Comparison of ENCODE assay signal across 36 mouse cellular contexts in genomic region chrX:100517626-100518025, GRCm38 (mm10). TPM values are rescaled to one million over a fixed set of nuclear protein-coding genes. Genes with fewer than 3 reads are reported as not detected.
DNase-seq lines count a peak whose midpoint lies in the region; ATAC-seq and TF ChIP-seq lines count a peak whose summit lies in the region.
"Had no signal": no experiment of that assay in that cellular context is flagged by ENCODE, and none has a peak within 500 bp of the region (broad histone marks: within the 10 kb centered on the region; RNA-seq: fewer than 3 reads in every experiment).

No protein-coding gene starts in this region.

- intact Hi-C loops in left cerebral cortex, postnatal 4 days (cut with DNase I) = no loop called here
- intact Hi-C loops in left cerebral cortex, adult 2 months (cut with DNase I) = loop anchor here (1.0 to 10.0 kb wide), 3 partner anchors 80 to 607 kb away; no protein-coding TSS in a partner anchor

- no peak overlapping the region for H3K4me2 ChIP-seq in forebrain, embryonic 13.5 days
- H3K4me2 ChIP-seq: heart, embryonic 13.5 days; liver, embryonic 13.5 days; midbrain, embryonic 12.5 days; neural tube, embryonic 12.5 days had no signal

- no peaks in the 10 kb centered on the region for H3K9me3 ChIP-seq in forebrain, embryonic 13.5 days (replicated peaks)
- H3K9me3 ChIP-seq: heart, embryonic 13.5 days; liver, embryonic 13.5 days; midbrain, embryonic 12.5 days; neural tube, embryonic 12.5 days had no signal

- no peak overlapping the region for H3K4me3 ChIP-seq in left cerebral cortex, adult 2 months
- H3K4me3 ChIP-seq in forebrain, embryonic 13.5 days = no peak overlapping the region
- H3K4me3 ChIP-seq: heart, embryonic 13.5 days; liver, embryonic 13.5 days; midbrain, embryonic 12.5 days; neural tube, embryonic 12.5 days had no signal

- ATAC-seq in frontal cortex, adult (ENCODE audit: low TSS enrichment) = peak; percentile 94
- ATAC-seq in forebrain, embryonic 13.5 days = no peak
- ATAC-seq: hindbrain, postnatal 0 days; intestine, embryonic 16.5 days had no signal

- no peaks in the 10 kb centered on the region for H3K4me1 ChIP-seq in forebrain, embryonic 13.5 days
- H3K4me1 ChIP-seq: heart, embryonic 13.5 days; liver, embryonic 13.5 days; midbrain, embryonic 12.5 days; neural tube, embryonic 12.5 days had no signal

- peaks cover 13% of the 10 kb centered on the region; the same call in 1 of the 2 replicates for H3K36me3 ChIP-seq in forebrain, embryonic 13.5 days (ENCODE audit: poor library complexity, severe bottlenecking)
- H3K36me3 ChIP-seq: liver, embryonic 13.5 days; midbrain, embryonic 12.5 days; neural tube, embryonic 12.5 days had no signal

- no peak overlapping the region for H3K9ac ChIP-seq in forebrain, embryonic 13.5 days
- H3K9ac ChIP-seq: heart, embryonic 13.5 days; liver, embryonic 13.5 days; midbrain, embryonic 12.5 days; neural tube, embryonic 12.5 days had no signal

- no peaks in the 10 kb centered on the region; the same call in 1 of the 2 replicates for H3K27me3 ChIP-seq in forebrain, embryonic 13.5 days
- H3K27me3 ChIP-seq: liver, embryonic 13.5 days had no signal

- WGBS in forebrain, embryonic 13.5 days = 93% methylated on average over 6 of the region's 6 CpGs

- peak overlapping the region; percentile 47; the same call in 1 of the 2 replicates for H3K27ac ChIP-seq in left cerebral cortex, adult 2 months
- H3K27ac ChIP-seq in forebrain, embryonic 13.5 days = no peak overlapping the region
- H3K27ac ChIP-seq: heart, embryonic 13.5 days; hindbrain, postnatal 0 days; liver, embryonic 13.5 days; midbrain, embryonic 12.5 days; neural tube, embryonic 12.5 days had no signal

- no peak for DNase-seq in frontal cortex, postnatal 14 days (ENCODE audit: low spot score in 2 of 2)
- peak; percentile 34 for DNase-seq in left cerebral cortex, adult 11 months (ENCODE audit: low spot score)
- DNase-seq in left cerebral cortex, postnatal 4 days = no peak
- DNase-seq in left cerebral cortex, adult 2 months (ENCODE audit: extremely low spot score in 1 of 2, low spot score in 2 of 2) = peak; percentile 13 to 36
- peak; percentile 24 for DNase-seq in right cerebral cortex, postnatal 25 days
- DNase-seq in MN1 (ENCODE audit: low spot score) = no peak
- DNase-seq: adrenal gland, postnatal 36 days; cerebellum, adult 11 months; cerebellum, adult 9-11 months; gastrocnemius, postnatal 25 days; heart, adult 18-20 months; heart, postnatal 14 days; kidney, adult 9 months; kidney, postnatal 14 days; layer of hippocampus, postnatal 36 days; liver, embryonic 13.5 days; lung, adult 2 months; lung, postnatal 14 days; retina, postnatal 1 day; spleen, adult 18-20 months; thymus, postnatal 14 days had no signal

- TF ChIP-seq CTCF in left cerebral cortex, adult 2 months (IDR thresholded peaks at IDR 0.05) = peak; percentile 34

RNA-seq across cellular contexts. Expression of gene Dgat2l6, which starts 7.0 kb away (rescaled TPM):
- not detected for total RNA-seq in left cerebral cortex, postnatal 4 days (2021)
- total RNA-seq in left cerebral cortex, adult 2 months (2021) = 1 to 10 TPM in 1 of 2 experiments, under 1 TPM in 1; 0.35 to 1.1 TPM
- not detected in 2 replicates for polyA plus RNA-seq in forebrain, embryonic 13.5 days (2015; fragmentation: Nextera tagmentation; extraction: Ambion mirVana)
- total RNA-seq: adrenal gland, postnatal 36 days; common myeloid progenitor, adult 5-6 weeks; heart, adult 18-20 months; heart, postnatal 14 days; hindbrain, postnatal 0 days; megakaryocyte progenitor cell, adult 5-6 weeks; monocyte, adult 5-6 weeks had no signal
- polyA plus RNA-seq: embryonic facial prominence, embryonic 11.5 days; forebrain, embryonic 11.5 days; heart, embryonic 13.5 days; hindbrain, embryonic 11.5 days; hindbrain, postnatal 0 days; intestine, embryonic 16.5 days; limb, embryonic 14.5 days; liver, embryonic 13.5 days; lung, adult 2 months; midbrain, embryonic 12.5 days; neural tube, embryonic 12.5 days; testis, adult 2 months had no signal

RNA-seq across cellular contexts. Expression of gene Igbp1, which starts 23.5 kb away (rescaled TPM):
- 10 to 100 TPM; 36.9 to 41.0 TPM for total RNA-seq in left cerebral cortex, postnatal 4 days (2021)
- 10 to 100 TPM; 37.9 to 43.1 TPM for total RNA-seq in left cerebral cortex, adult 2 months (2021)
- polyA plus RNA-seq in forebrain, embryonic 13.5 days (2015; fragmentation: Nextera tagmentation; extraction: Ambion mirVana) = 31.6 and 32.0 TPM in 2 replicates

RNA-seq across cellular contexts. Expression of gene Awat1, which starts 54.4 kb away (rescaled TPM):
- total RNA-seq in left cerebral cortex, postnatal 4 days (2021) = not detected
- total RNA-seq in left cerebral cortex, adult 2 months (2021) = not detected
- not detected in 2 replicates for polyA plus RNA-seq in forebrain, embryonic 13.5 days (2015; fragmentation: Nextera tagmentation; extraction: Ambion mirVana)
- total RNA-seq: adrenal gland, postnatal 36 days; common myeloid progenitor, adult 5-6 weeks; gastrocnemius, postnatal 25 days; heart, adult 18-20 months; heart, postnatal 14 days; hindbrain, postnatal 0 days; layer of hippocampus, postnatal 36 days; megakaryocyte progenitor cell, adult 5-6 weeks; monocyte, adult 5-6 weeks had no signal
- polyA plus RNA-seq: embryonic facial prominence, embryonic 11.5 days; forebrain, embryonic 11.5 days; heart, embryonic 13.5 days; hindbrain, embryonic 11.5 days; hindbrain, postnatal 0 days; intestine, embryonic 16.5 days; limb, embryonic 14.5 days; liver, embryonic 13.5 days; lung, adult 2 months; midbrain, embryonic 12.5 days; neural tube, embryonic 12.5 days; testis, adult 2 months had no signal

Comparison
In these comparisons a context has a peak if more than half of its experiments do, and no peak if none do; other contexts are left out.
1. DNase-seq: peak in left cerebral cortex, adult 11 months (single experiment), left cerebral cortex, adult 2 months (2 of 2) and right cerebral cortex, postnatal 25 days (single experiment); none in frontal cortex, postnatal 14 days (0 of 2), left cerebral cortex, postnatal 4 days (single experiment) and MN1 (single experiment).